Mouse (Mus musculus): Measurements from ENCODE around the gene Mllt6. TPM values are rescaled to one million over a fixed set of nuclear protein-coding genes. Genes with fewer than 3 reads are reported as not detected.

Mllt6 gene
- polyA plus RNA-seq, 1 experiment from 2014 or later = 3.9 TPM

DNA sequence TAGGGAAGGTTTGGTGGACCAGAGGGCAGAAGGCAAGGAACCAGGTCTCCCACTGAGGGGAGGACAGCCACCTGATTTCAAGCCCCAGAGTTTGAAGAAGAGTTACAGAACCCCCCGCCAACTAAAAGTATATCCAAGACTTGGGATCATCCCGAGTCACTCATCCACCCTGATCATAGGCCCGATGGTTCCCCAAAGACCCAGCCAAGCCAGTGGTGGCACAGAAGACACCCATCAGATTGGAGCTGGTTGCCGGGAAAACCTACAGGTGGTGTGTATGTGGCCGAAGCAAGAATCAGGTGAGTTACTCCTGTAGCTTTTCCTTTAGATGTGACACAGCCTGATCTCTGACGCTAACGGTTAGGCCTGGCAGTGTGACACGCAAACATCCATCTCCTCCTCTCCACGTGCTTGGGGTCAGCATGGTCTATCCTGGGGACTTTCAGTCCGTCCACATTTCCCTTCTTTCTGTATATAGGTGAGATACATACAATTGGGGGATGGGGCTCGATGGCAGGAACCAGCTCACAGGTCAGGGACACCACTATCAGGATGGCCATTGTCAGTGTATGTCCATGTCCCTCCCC lies 23.2 kb downstream of the Mllt6 start:
- Histone ChIP-seq H3K4me1 (replicated peaks) (peaks cover 19% of the 10 kb centered on the region), H3K9me3 (no peaks in the 10 kb centered on the region), H3K4me3 (replicated peaks) (peak overlapping the region; percentile 35), H3K4me2 (replicated peaks) (peak overlapping the region; percentile 67), H3K27me3 (0 out of 2 replicates have a peak, but pooled peaks cover 3% of the 10 kb centered on the region), H3K36me3 (peaks cover 41% of the 10 kb centered on the region), H3K9ac (replicated peaks) (peak overlapping the region; percentile 46), H3K27ac (no peak overlapping the region)
- WGBS = 73% methylated on average over 11 of the region's 11 CpGs
- ATAC-seq = no peak

GRCm38 (mm10) chr11:97687061-97687460 lies 23.8 kb downstream of the Mllt6 start:
- Histone ChIP-seq H3K27me3 (0 out of 2 replicates have a peak, but pooled peaks cover 3% of the 10 kb centered on the region), H3K9ac (replicated peaks) (no peak overlapping the region), H3K9me3 (no peaks in the 10 kb centered on the region), H3K4me2 (replicated peaks) (no peak overlapping the region), H3K36me3 (peaks cover 41% of the 10 kb centered on the region), H3K4me3 (replicated peaks) (no peak overlapping the region), H3K27ac (0 out of 2 replicates have a peak overlapping the region, but pooled peaks have one; percentile 14), H3K4me1 (replicated peaks) (peaks cover 19% of the 10 kb centered on the region)
- ATAC-seq = no peak
- 95% methylated on average over 3 of the region's 3 CpGs for WGBS

GRCm38 (mm10) chr11:97689861-97690260 lies 26.6 kb downstream of the Mllt6 start:
- WGBS = 27% methylated on average over 10 of the region's 10 CpGs

GRCm38 (mm10) chr11:97694435-97694834 lies 31.2 kb downstream of the Mllt6 start:
- peaks cover 36% of the 10 kb centered on the region for H3K36me3 ChIP-seq
- peaks cover 52% of the 10 kb centered on the region for H3K4me1 ChIP-seq (replicated peaks)
- H3K9me3 ChIP-seq = no peaks in the 10 kb centered on the region
- 78% methylated on average over 4 of the region's 4 CpGs for WGBS
- H3K9ac ChIP-seq (replicated peaks) = no peak overlapping the region
- peak overlapping the region; percentile 82 for H3K27ac ChIP-seq
- H3K4me3 ChIP-seq (replicated peaks) = no peak overlapping the region
- no peak for ATAC-seq
- H3K27me3 ChIP-seq = no peaks in the 10 kb centered on the region
- peak overlapping the region; percentile 94 for H3K4me2 ChIP-seq (replicated peaks)

More at GRCm38 (mm10) chr11:97689861-97690260, 26.6 kb downstream of the Mllt6 start:
- Histone ChIP-seq H3K4me1 (replicated peaks) (peaks cover 34% of the 10 kb centered on the region), H3K9me3 (no peaks in the 10 kb centered on the region), H3K27ac (no peak overlapping the region), H3K9ac (replicated peaks) (no peak overlapping the region), H3K4me3 (replicated peaks) (no peak overlapping the region), H3K36me3 (peaks cover 47% of the 10 kb centered on the region), H3K4me2 (replicated peaks) (no peak overlapping the region), H3K27me3 (0 out of 2 replicates have a peak, but pooled peaks cover 3% of the 10 kb centered on the region)
- ATAC-seq = 0 out of 2 replicates have a peak, but pooled peaks have one; percentile 7

- H3K27me3 ChIP-seq = no peaks in the 10 kb centered on the region
- H3K4me3 ChIP-seq (replicated peaks) = peak overlapping the region; percentile 77
- peaks cover 52% of the 10 kb centered on the region for H3K4me1 ChIP-seq (replicated peaks)
- H3K9ac ChIP-seq (replicated peaks) = peak overlapping the region; percentile 61
- peaks cover 32% of the 10 kb centered on the region for H3K36me3 ChIP-seq
- H3K4me2 ChIP-seq (replicated peaks) = peak overlapping the region; percentile 94
- H3K9me3 ChIP-seq = no peaks in the 10 kb centered on the region
- ATAC-seq = peak; percentile 15; the same call in 1 of the 2 replicates
- peak overlapping the region; percentile 82 for H3K27ac ChIP-seq
- 40% methylated on average over 17 of the region's 17 CpGs for WGBS
These were observed 31.9 kb downstream of the Mllt6 start for GRCm38 (mm10) chr11:97694921-97695711.

DNA sequence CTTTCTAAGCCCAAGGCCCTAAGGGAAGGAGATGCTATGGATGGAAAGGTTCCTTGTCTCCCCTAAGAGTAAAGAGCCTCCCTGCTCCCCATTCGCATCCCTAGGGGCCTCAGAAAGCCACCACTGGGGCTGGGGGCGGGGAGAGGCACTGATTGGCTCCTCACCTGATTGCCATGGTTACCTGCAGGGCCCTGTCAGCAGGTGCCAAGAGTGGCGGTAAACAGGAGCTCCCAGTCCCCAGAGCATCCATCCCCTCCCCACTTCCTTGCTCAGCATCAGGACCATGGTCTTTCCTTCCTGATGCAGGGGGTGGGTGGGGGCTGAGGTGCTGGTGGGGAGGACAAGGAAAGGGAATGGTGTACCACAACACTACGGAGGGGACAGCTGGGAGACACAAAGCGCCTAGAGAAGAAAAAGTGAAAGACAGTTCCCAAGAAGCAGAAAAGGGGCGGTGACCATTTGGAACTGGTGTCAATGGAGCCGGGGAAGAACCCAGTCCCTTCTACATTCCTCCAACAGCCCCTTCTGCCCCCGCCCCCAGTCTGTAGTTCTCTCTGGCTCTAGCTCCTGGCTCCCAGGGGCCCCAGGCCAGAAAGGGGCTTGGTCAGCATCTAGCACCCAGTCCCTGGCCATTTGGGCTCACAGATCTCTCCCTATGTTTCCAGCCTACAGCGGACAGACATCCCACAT lies 32.6 kb downstream of the Mllt6 start:
- no peak for ATAC-seq
- Histone ChIP-seq H3K4me3 (replicated peaks) (peak overlapping the region; percentile 77), H3K27ac (peak overlapping the region; percentile 82), H3K9me3 (no peaks in the 10 kb centered on the region), H3K36me3 (peaks cover 25% of the 10 kb centered on the region), H3K27me3 (no peaks in the 10 kb centered on the region), H3K9ac (replicated peaks) (peak overlapping the region; percentile 61), H3K4me2 (replicated peaks) (peak overlapping the region; percentile 94), H3K4me1 (replicated peaks) (peaks cover 54% of the 10 kb centered on the region)
- 18% methylated on average over 9 of the region's 9 CpGs for WGBS

DNA sequence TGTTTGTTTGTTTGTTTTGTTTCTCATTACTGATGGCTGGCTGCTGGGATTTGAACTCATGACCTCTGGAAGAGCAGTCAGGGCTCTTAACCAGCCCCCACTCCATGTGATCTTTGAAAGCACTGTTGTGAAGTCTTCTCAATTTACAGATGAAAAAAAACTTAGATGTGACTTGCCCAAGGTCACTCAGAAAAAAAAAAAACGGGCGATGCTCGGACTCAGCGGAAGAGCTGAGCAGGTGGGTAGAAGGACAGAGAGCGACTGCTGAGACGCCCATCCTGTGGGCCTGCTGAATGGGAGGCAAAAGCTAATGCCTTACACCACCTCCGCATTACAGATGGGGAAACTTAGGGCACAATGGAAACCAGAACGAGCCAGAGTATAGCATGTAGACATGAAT lies 33.5 kb downstream of the Mllt6 start:
- Histone ChIP-seq H3K9ac (replicated peaks) (peak overlapping the region; percentile 96; the same call in 1 of the 2 replicates), H3K4me2 (replicated peaks) (peak overlapping the region; percentile 94), H3K4me3 (replicated peaks) (peak overlapping the region; percentile 77), H3K4me1 (replicated peaks) (peaks cover 62% of the 10 kb centered on the region), H3K36me3 (peaks cover 16% of the 10 kb centered on the region), H3K9me3 (no peaks in the 10 kb centered on the region), H3K27me3 (no peaks in the 10 kb centered on the region), H3K27ac (peak overlapping the region; percentile 82)
- no peak for ATAC-seq
- 78% methylated on average over 8 of the region's 8 CpGs for WGBS

DNA sequence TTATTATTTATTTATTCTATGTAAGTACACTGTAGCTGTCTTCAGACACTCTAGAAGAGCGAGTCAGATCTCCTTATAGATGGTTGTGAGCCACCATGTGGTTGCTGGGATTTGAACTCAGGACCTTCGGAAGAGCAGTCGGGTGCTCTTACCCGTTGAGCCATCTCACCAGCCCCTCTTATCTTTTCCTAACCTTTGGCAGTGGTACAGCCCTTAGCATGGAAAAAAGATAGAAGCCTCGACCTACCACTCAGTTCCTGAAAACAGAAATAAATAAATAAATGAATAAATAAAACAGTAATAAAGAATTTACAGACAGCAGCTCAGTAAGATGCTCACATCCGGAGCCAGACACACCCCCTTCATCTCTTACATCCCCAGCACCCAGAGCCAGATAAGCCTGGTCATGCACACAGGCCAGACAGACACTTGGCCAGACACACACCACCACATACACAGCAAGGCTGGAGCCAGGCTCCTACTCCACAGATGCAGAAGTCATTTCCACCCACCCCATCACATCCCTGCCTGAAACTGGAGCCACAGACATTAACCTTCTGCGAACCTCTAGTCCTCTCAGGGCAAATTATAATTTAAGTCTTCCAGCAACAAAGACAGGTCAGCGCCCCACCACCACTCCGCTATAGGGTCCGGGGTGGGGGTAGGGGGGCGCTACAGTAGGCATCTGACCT lies 34.1 kb downstream of the Mllt6 start:
- Histone ChIP-seq H3K9me3 (no peaks in the 10 kb centered on the region), H3K4me1 (replicated peaks) (peaks cover 68% of the 10 kb centered on the region), H3K27ac (peak overlapping the region; percentile 99), H3K27me3 (no peaks in the 10 kb centered on the region), H3K4me2 (replicated peaks) (peak overlapping the region; percentile 94), H3K4me3 (replicated peaks) (peak overlapping the region; percentile 77), H3K9ac (replicated peaks) (peak overlapping the region; percentile 96), H3K36me3 (peaks cover 10% of the 10 kb centered on the region)
- 55% methylated on average over 11 of the region's 11 CpGs for WGBS
- no peak for ATAC-seq

- under 1% methylated on average over 14 of the region's 14 CpGs for WGBS
- peak overlapping the region; percentile 96 for H3K9ac ChIP-seq (replicated peaks)
- peak overlapping the region; percentile 99 for H3K27ac ChIP-seq
- no peaks in the 10 kb centered on the region for H3K27me3 ChIP-seq
- no peaks in the 10 kb centered on the region for H3K9me3 ChIP-seq
- peaks cover 3% of the 10 kb centered on the region; the same call in 1 of the 2 replicates for H3K36me3 ChIP-seq
- H3K4me3 ChIP-seq (replicated peaks) = peak overlapping the region; percentile 77
- no peak for ATAC-seq
- peak overlapping the region; percentile 94 for H3K4me2 ChIP-seq (replicated peaks)
- peaks cover 68% of the 10 kb centered on the region for H3K4me1 ChIP-seq (replicated peaks)
These were observed 34.8 kb downstream of the Mllt6 start for GRCm38 (mm10) chr11:97697891-97698529.

GRCm38 (mm10) chr11:97698741-97699611 lies 35.8 kb downstream of the Mllt6 start:
- no peaks in the 10 kb centered on the region for H3K9me3 ChIP-seq
- H3K36me3 ChIP-seq = no peaks in the 10 kb centered on the region
- peak; percentile 2; the same call in 1 of the 2 replicates for ATAC-seq
- peak overlapping the region; percentile 99 for H3K27ac ChIP-seq
- H3K27me3 ChIP-seq = no peaks in the 10 kb centered on the region
- H3K4me2 ChIP-seq (replicated peaks) = peak overlapping the region; percentile 94
- under 1% methylated on average over 44 of the region's 63 CpGs for whole genome bisulfite sequencing
- H3K4me1 ChIP-seq (replicated peaks) = peaks cover 62% of the 10 kb centered on the region
- H3K9ac ChIP-seq (replicated peaks) = peak overlapping the region; percentile 96
- H3K4me3 ChIP-seq (replicated peaks) = peak overlapping the region; percentile 77

Measured in midbrain, embryonic 13.5 days (tissue).